Mouse (Mus musculus) myocyte (in vitro differentiated cells): ENCODE data around the gene Gcdh.

Source experiments
- CEBPB ChIP-seq: IDR thresholded peaks from 2 replicates; pipeline ENCODE4 v1.6.1; 2011; ENCODE audit warnings: mild to moderate bottlenecking, moderate library complexity; ENCODE audit not compliant: poor library complexity, insufficient read depth, severe bottlenecking
- E2F4 ChIP-seq: IDR thresholded peaks from one replicate; pipeline ENCODE4 v1.6.1; 2011; ENCODE audit warnings: mild to moderate bottlenecking, control low read depth, moderate library complexity; ENCODE audit not compliant: insufficient read depth
- MAX ChIP-seq: IDR thresholded peaks from one replicate; pipeline ENCODE4 v1.6.1; 2011; ENCODE audit warnings: low read depth, mild to moderate bottlenecking, control low read depth
- MYOD1 ChIP-seq, 3 experiments: IDR thresholded peaks; one replicate each; pipeline ENCODE4 v1.6.1; 2011; ENCODE audit warnings: control low read depth in 2 of 3, low read depth in 2 of 3, mild to moderate bottlenecking in 2 of 3, moderate library complexity in 1 of 3; ENCODE audit not compliant: insufficient read length in 2 of 3, control insufficient read depth in 1 of 3
- MYOG ChIP-seq, 3 experiments: IDR thresholded peaks; one replicate each; pipeline ENCODE4 v1.6.1; 2011; ENCODE audit warnings: control low read depth in 2 of 3, low read depth in 2 of 3, mild to moderate bottlenecking in 2 of 3; ENCODE audit not compliant: insufficient read length in 2 of 3, control insufficient read depth in 1 of 3, insufficient read depth in 1 of 3
- POLR2A ChIP-seq: IDR thresholded peaks from one replicate; pipeline ENCODE4 v1.6.1; 2011; ENCODE audit warnings: low read depth, mild to moderate bottlenecking, control low read depth, moderate library complexity; ENCODE audit not compliant: insufficient read length
- POLR2AphosphoS2 ChIP-seq: IDR thresholded peaks from one replicate; pipeline ENCODE4 v1.6.1; 2011; ENCODE audit warnings: low read depth, control low read depth; ENCODE audit not compliant: insufficient read length
- REST ChIP-seq: IDR thresholded peaks from one replicate; pipeline ENCODE4 v1.6.1; 2011; ENCODE audit warnings: mild to moderate bottlenecking, control low read depth, moderate library complexity; ENCODE audit not compliant: insufficient read depth, insufficient read length
- SRF ChIP-seq: IDR thresholded peaks from one replicate; pipeline ENCODE4 v1.6.1; 2011; ENCODE audit warnings: low read depth; ENCODE audit not compliant: control insufficient read depth, insufficient read length
- TCF12 ChIP-seq: IDR thresholded peaks from one replicate; pipeline ENCODE4 v1.6.1; 2011; ENCODE audit warnings: mild to moderate bottlenecking, control low read depth; ENCODE audit not compliant: poor library complexity, insufficient read depth, severe bottlenecking
- TCF3 ChIP-seq: IDR thresholded peaks from one replicate; pipeline ENCODE4 v1.6.1; 2011; ENCODE audit warnings: low read depth, control low read depth; ENCODE audit not compliant: insufficient read length
- USF1 ChIP-seq: IDR thresholded peaks from one replicate; pipeline ENCODE4 v1.6.1; 2011; ENCODE audit warnings: low read depth, mild to moderate bottlenecking, control low read depth, moderate library complexity

DNA sequence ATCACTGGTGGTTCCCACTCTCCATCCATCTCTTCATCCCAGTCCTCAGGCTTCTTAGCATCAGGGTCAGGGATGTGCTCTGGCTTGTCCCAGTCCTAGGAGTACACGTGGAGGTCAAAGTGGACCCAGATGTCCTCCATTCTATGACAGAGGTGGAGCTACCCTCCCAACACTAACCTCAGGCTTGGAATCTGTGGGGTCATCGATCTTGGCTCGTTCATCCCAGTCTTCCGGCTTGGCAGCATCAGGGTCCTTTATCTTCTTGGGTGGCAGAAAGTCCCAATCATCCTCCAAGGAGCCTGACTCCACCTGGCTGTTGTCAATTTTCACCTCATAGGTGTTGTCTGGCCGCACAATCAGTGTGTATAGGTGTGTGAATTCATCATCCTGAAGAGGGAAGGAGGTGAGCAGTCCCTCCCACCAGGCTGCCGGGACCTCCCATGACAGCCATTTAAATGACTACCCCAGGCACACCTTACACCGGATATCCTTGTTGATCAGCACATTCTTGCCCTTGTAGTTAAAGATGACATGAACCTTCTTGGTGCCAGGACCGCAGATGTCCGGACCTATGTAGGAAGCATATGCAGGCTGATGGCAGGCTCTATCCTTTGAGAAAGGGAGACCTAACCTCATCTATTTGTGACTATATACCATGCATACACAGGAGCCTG is 49.2 kb downstream of the Gcdh start:
- TF ChIP-seq POLR2A (no peak), MYOD1 (IDR thresholded peaks at IDR 0.05; ENCODE audit: control insufficient read depth in 1 of 3, insufficient read length in 2 of 3, low read depth in 2 of 3) (no peak), REST (no peak), POLR2AphosphoS2 (no peak), USF1 (no peak), TCF12 (no peak), MAX (no peak), SRF (no peak), CEBPB (no peak), MYOG (IDR thresholded peaks at IDR 0.05; ENCODE audit: control insufficient read depth in 1 of 3, insufficient read depth in 1 of 3, insufficient read length in 2 of 3, low read depth in 2 of 3) (no peak), E2F4 (no peak), TCF3 (no peak)
